Mouse (Mus musculus): ENCODE measurements around the gene H2-T24. TPM values are rescaled to one million over a fixed set of nuclear protein-coding genes. Genes with fewer than 3 reads are reported as not detected.
A peak's percentile ranks its signal among the peaks of the same experiment; 100 is the strongest.
"Not testable (repeated sequence)": the region's sequence is repeated elsewhere in the genome, so short reads cannot be mapped to it uniquely, and the experiment has no call there.

Gene H2-T24
- polyA plus RNA-seq, 1 experiment from 2014 or later, result 1.4 TPM

- Histone ChIP-seq H3K4me3 (ENCODE audit: low read depth, low read length) (no peak overlapping the region), H3K27ac (ENCODE audit: low read depth, low read length) (no peak overlapping the region), H3K9me3 (ENCODE audit: control insufficient read depth) (no peaks in the 10 kb centered on the region), H3K4me1 (replicated peaks; ENCODE audit: control insufficient read depth, insufficient read depth, low read length) (0 out of 2 replicates have a peak, but pooled peaks cover 3% of the 10 kb centered on the region), H3K27me3 (replicated peaks; ENCODE audit: control insufficient read depth, insufficient read depth, low read length) (no peaks in the 10 kb centered on the region), H3K36me3 (ENCODE audit: control insufficient read depth, insufficient read depth) (no peaks in the 10 kb centered on the region), H3K4me2 (replicated peaks; ENCODE audit: low read depth) (no peak overlapping the region), H3K9ac (ENCODE audit: low read depth, low read length) (no peak overlapping the region)
- 97% methylated on average over 9 of the region's 9 CpGs for WGBS
- no peak for TF ChIP-seq CTCF (IDR thresholded peaks at IDR 0.05; ENCODE audit: low read depth)
- no peak for ATAC-seq
These were observed 1.7 kb upstream of the H2-T24 start for GRCm38 (mm10) chr17:36022098-36022497.

- no peak for ATAC-seq
- Histone ChIP-seq H3K9ac (ENCODE audit: low read depth, low read length) (no peak overlapping the region), H3K4me2 (replicated peaks; ENCODE audit: low read depth) (peak overlapping the region; percentile 60), H3K4me1 (replicated peaks; ENCODE audit: control insufficient read depth, insufficient read depth, low read length) (0 out of 2 replicates have a peak, but pooled peaks cover 3% of the 10 kb centered on the region), H3K36me3 (ENCODE audit: control insufficient read depth, insufficient read depth) (no peaks in the 10 kb centered on the region), H3K4me3 (ENCODE audit: low read depth, low read length) (no peak overlapping the region), H3K9me3 (ENCODE audit: control insufficient read depth) (no peaks in the 10 kb centered on the region), H3K27ac (ENCODE audit: low read depth, low read length) (peak overlapping the region; percentile 65; the same call in 1 of the 2 replicates), H3K27me3 (replicated peaks; ENCODE audit: control insufficient read depth, insufficient read depth, low read length) (no peaks in the 10 kb centered on the region)
- no peak for TF ChIP-seq CTCF (IDR thresholded peaks at IDR 0.05; ENCODE audit: low read depth)
- WGBS, result 88% methylated on average over 1 of the region's 1 CpGs
These were observed 949 bp upstream of the H2-T24 start for GRCm38 (mm10) chr17:36021309-36021708.

- H3K4me3 ChIP-seq (ENCODE audit: low read depth, low read length), result 0 out of 2 replicates have a peak overlapping the region, but pooled peaks have one; percentile 15
- no peak for ATAC-seq
- H3K9ac ChIP-seq (ENCODE audit: low read depth, low read length), result no peak overlapping the region
- 0 out of 2 replicates have a peak, but pooled peaks cover 3% of the 10 kb centered on the region for H3K4me1 ChIP-seq (replicated peaks; ENCODE audit: control insufficient read depth, insufficient read depth, low read length)
- H3K4me2 ChIP-seq (replicated peaks; ENCODE audit: low read depth), result peak overlapping the region; percentile 60
- TF ChIP-seq CTCF (IDR thresholded peaks at IDR 0.05; ENCODE audit: low read depth), result no peak
- peaks cover 7% of the 10 kb centered on the region; the same call in 1 of the 2 replicates for H3K36me3 ChIP-seq (ENCODE audit: control insufficient read depth, insufficient read depth)
- 70% methylated on average over 3 of the region's 3 CpGs for WGBS
- H3K27me3 ChIP-seq (replicated peaks; ENCODE audit: control insufficient read depth, insufficient read depth, low read length), result no peaks in the 10 kb centered on the region
- H3K9me3 ChIP-seq (ENCODE audit: control insufficient read depth), result no peaks in the 10 kb centered on the region
- H3K27ac ChIP-seq (ENCODE audit: low read depth, low read length), result no peak overlapping the region
These were observed 841 bp downstream of the H2-T24 start for GRCm38 (mm10) chr17:36019519-36019918.

- Histone ChIP-seq H3K4me1 (replicated peaks; ENCODE audit: control insufficient read depth, insufficient read depth, low read length) (0 out of 2 replicates have a peak, but pooled peaks cover 3% of the 10 kb centered on the region), H3K36me3 (ENCODE audit: control insufficient read depth, insufficient read depth) (peaks cover 13% of the 10 kb centered on the region; the same call in 1 of the 2 replicates), H3K27me3 (replicated peaks; ENCODE audit: control insufficient read depth, insufficient read depth, low read length) (no peaks in the 10 kb centered on the region), H3K9me3 (ENCODE audit: control insufficient read depth) (no peaks in the 10 kb centered on the region), H3K4me2 (replicated peaks; ENCODE audit: low read depth) (no peak overlapping the region), H3K4me3 (ENCODE audit: low read depth, low read length) (no peak overlapping the region), H3K27ac (ENCODE audit: low read depth, low read length) (no peak overlapping the region), H3K9ac (ENCODE audit: low read depth, low read length) (no peak overlapping the region)
- no peak for ATAC-seq
- 55% methylated on average over 2 of the region's 2 CpGs for WGBS
- no peak for TF ChIP-seq CTCF (IDR thresholded peaks at IDR 0.05; ENCODE audit: low read depth)
These were observed 1.4 kb downstream of the H2-T24 start for GRCm38 (mm10) chr17:36018979-36019378.

GRCm38 (mm10) chr17:36017046-36017445 is 3.3 kb downstream of the H2-T24 start:
- Histone ChIP-seq H3K27me3 (replicated peaks; ENCODE audit: control insufficient read depth, insufficient read depth, low read length) (no peaks in the 10 kb centered on the region), H3K27ac (ENCODE audit: low read depth, low read length) (no peak overlapping the region; the same call in 1 of the 2 replicates), H3K36me3 (ENCODE audit: control insufficient read depth, insufficient read depth) (peaks cover 13% of the 10 kb centered on the region; the same call in 1 of the 2 replicates), H3K4me1 (replicated peaks; ENCODE audit: control insufficient read depth, insufficient read depth, low read length) (0 out of 2 replicates have a peak, but pooled peaks cover 3% of the 10 kb centered on the region), H3K9ac (ENCODE audit: low read depth, low read length) (no peak overlapping the region), H3K4me3 (ENCODE audit: low read depth, low read length) (no peak overlapping the region), H3K4me2 (replicated peaks; ENCODE audit: low read depth) (no peak overlapping the region), H3K9me3 (ENCODE audit: control insufficient read depth) (no peaks in the 10 kb centered on the region)
- no peak for TF ChIP-seq CTCF (IDR thresholded peaks at IDR 0.05; ENCODE audit: low read depth)
- ATAC-seq, result no peak
- WGBS, result 85% methylated on average over 5 of the region's 5 CpGs

GRCm38 (mm10) chr17:36014977-36015376 is 5.4 kb downstream of the H2-T24 start:
- H3K9ac ChIP-seq (ENCODE audit: low read depth, low read length), result no peak overlapping the region
- no peaks in the 10 kb centered on the region for H3K9me3 ChIP-seq (ENCODE audit: control insufficient read depth)
- no peak for TF ChIP-seq CTCF (IDR thresholded peaks at IDR 0.05; ENCODE audit: low read depth)
- no peak overlapping the region for H3K27ac ChIP-seq (ENCODE audit: low read depth, low read length)
- H3K4me3 ChIP-seq (ENCODE audit: low read depth, low read length), result no peak overlapping the region
- WGBS, result 92% methylated on average over 5 of the region's 5 CpGs
- H3K4me2 ChIP-seq (replicated peaks; ENCODE audit: low read depth), result no peak overlapping the region
- ATAC-seq, result no peak
- 0 out of 2 replicates have a peak, but pooled peaks cover 2% of the 10 kb centered on the region for H3K4me1 ChIP-seq (replicated peaks; ENCODE audit: control insufficient read depth, insufficient read depth, low read length)
- no peaks in the 10 kb centered on the region for H3K27me3 ChIP-seq (replicated peaks; ENCODE audit: control insufficient read depth, insufficient read depth, low read length)
- H3K36me3 ChIP-seq (ENCODE audit: control insufficient read depth, insufficient read depth), result peaks cover 13% of the 10 kb centered on the region; the same call in 1 of the 2 replicates

- H3K9ac ChIP-seq (ENCODE audit: low read depth, low read length); H3K9me3 ChIP-seq (ENCODE audit: control insufficient read depth); ATAC-seq; H3K4me2 ChIP-seq (replicated peaks; ENCODE audit: low read depth); H3K27me3 ChIP-seq (replicated peaks; ENCODE audit: control insufficient read depth, insufficient read depth, low read length); H3K4me3 ChIP-seq (ENCODE audit: low read depth, low read length); H3K4me1 ChIP-seq (replicated peaks; ENCODE audit: control insufficient read depth, insufficient read depth, low read length); H3K36me3 ChIP-seq (ENCODE audit: control insufficient read depth, insufficient read depth); H3K27ac ChIP-seq (ENCODE audit: low read depth, low read length): not testable (repeated sequence)
- 84% methylated on average over 7 of the region's 7 CpGs for WGBS
These were observed 16.0 kb downstream of the H2-T24 start for GRCm38 (mm10) chr17:36004409-36004808.
